Comparison of ENCODE assay signal across 8 mouse cellular contexts in the genomic region with DNA sequence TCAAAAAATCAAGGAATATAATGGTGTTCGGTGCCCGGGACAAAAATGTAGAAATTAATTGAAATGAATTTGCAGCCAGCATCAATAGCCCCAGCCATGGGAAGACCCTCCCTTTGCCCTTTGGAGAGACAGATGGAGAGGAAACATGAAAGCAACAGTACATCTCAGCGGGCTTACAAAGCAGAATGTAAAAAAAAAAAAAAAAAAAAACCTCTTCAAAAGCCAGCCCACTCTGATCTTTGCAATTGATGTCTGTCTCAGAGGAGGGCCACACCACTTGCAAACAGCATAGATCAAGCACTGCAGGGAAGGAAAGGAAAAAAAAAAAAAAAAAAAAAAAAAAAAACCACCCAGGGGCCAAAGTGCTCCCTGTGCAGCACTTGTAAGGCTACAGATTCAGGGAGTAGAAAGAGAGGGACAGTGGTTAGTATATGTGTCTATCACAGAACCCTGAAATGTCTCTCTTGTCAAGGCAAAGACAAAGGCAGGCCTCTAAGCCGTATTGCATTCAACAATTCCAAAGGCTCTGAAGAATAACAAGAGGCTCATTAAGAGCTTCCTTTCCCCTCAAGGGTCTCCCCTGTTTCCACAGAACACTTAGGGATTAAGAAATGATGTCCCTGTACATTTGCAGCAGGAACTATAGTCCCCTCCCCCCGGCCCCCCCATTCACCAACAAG. TPM values are rescaled to one million over a fixed set of nuclear protein-coding genes. Genes with fewer than 3 reads are reported as not detected.
A peak's percentile ranks its signal among the peaks of the same experiment; 100 is the strongest.
DNase-seq lines count a peak whose midpoint lies in the region; ATAC-seq lines count a peak whose summit lies in the region.
"Had no signal": no experiment of that assay in that cellular context is flagged by ENCODE, and none has a peak within 500 bp of the region (broad histone marks: within the 10 kb centered on the region; RNA-seq: fewer than 3 reads in every experiment).

No protein-coding gene starts in this region.

- no peaks in the 10 kb centered on the region for H3K27me3 ChIP-seq in lung, embryonic 16.5 days (ENCODE audit: control insufficient read depth, insufficient read depth, low read depth, low read length)
- no peaks in the 10 kb centered on the region for H3K27me3 ChIP-seq in liver, embryonic 12.5 days (replicated peaks)

- H3K9me3 ChIP-seq in lung, embryonic 16.5 days (ENCODE audit: control insufficient read depth, low read length), result no peaks in the 10 kb centered on the region
- no peaks in the 10 kb centered on the region for H3K9me3 ChIP-seq in liver, embryonic 12.5 days (replicated peaks)

- no peak overlapping the region for H3K4me3 ChIP-seq in lung, embryonic 16.5 days (ENCODE audit: low read length)
- peak overlapping the region; percentile 32 for H3K4me3 ChIP-seq in liver, embryonic 12.5 days

- H3K36me3 ChIP-seq in lung, embryonic 16.5 days (ENCODE audit: control insufficient read depth, insufficient read depth, low read length), result no peaks in the 10 kb centered on the region; the same call in 1 of the 2 replicates
- H3K36me3 ChIP-seq in liver, embryonic 12.5 days, result peaks cover 48% of the 10 kb centered on the region

- H3K4me1 ChIP-seq in lung, embryonic 16.5 days (replicated peaks; ENCODE audit: control insufficient read depth, insufficient read depth, low read length), result peaks cover 31% of the 10 kb centered on the region
- peaks cover 65% of the 10 kb centered on the region for H3K4me1 ChIP-seq in liver, embryonic 12.5 days

- WGBS in lung, embryonic 16.5 days, result 44% methylated on average over 5 of the region's 5 CpGs
- 34% methylated on average over 5 of the region's 5 CpGs for WGBS in liver, embryonic 12.5 days (ENCODE audit: insufficient replicate concordance)

- no peak for ATAC-seq in lung, embryonic 16.5 days (ENCODE audit: low read depth)
- peak; percentile 3; the same call in 1 of the 2 replicates for ATAC-seq in erythroblast, adult 5-6 weeks (replicated peaks; ENCODE audit: low FRiP score, poor library complexity, severe bottlenecking)
- peak; percentile 28; the same call in 1 of the 2 replicates for ATAC-seq in liver, embryonic 12.5 days
- no peak for ATAC-seq in megakaryocyte progenitor cell, adult 5-6 weeks (replicated peaks; ENCODE audit: poor library complexity)

- no peak for DNase-seq in lung, postnatal 14 days
- DNase-seq in yolk sac, embryonic 10.5 days (ENCODE audit: low spot score), result peak; percentile 29
- no peak for DNase-seq in right cerebral cortex, postnatal 14 days
- DNase-seq: lung, postnatal 36 days had no signal

- H3K4me2 ChIP-seq in lung, embryonic 16.5 days (ENCODE audit: low read depth, low read length), result no peak overlapping the region
- H3K4me2 ChIP-seq in liver, embryonic 12.5 days, result peak overlapping the region; percentile 66

- peak overlapping the region; percentile 91 for H3K27ac ChIP-seq in lung, embryonic 16.5 days (ENCODE audit: low read length)
- peak overlapping the region; percentile 99 for H3K27ac ChIP-seq in liver, embryonic 12.5 days

- no peak overlapping the region for H3K9ac ChIP-seq in lung, embryonic 16.5 days (ENCODE audit: low read length)
- H3K9ac ChIP-seq in liver, embryonic 12.5 days, result peak overlapping the region; percentile 70

RNA-seq across cellular contexts. Expression of gene Tom1l1, which starts 24.4 kb away (rescaled TPM):
- polyA plus RNA-seq in lung, embryonic 16.5 days (2015; fragmentation: Nextera tagmentation; extraction: Ambion mirVana), result 40.3 and 41.7 TPM in 2 replicates
- total RNA-seq in erythroblast, adult 5-6 weeks (2015; ENCODE audit: low replicate concordance), result 45.1 and 50.1 TPM in 2 replicates
- total RNA-seq in erythroblast, adult 5-6 weeks (2017; ENCODE audit: low replicate concordance), result 99.1 and 124 TPM in 2 replicates
- 60.4 and 64.9 TPM in 2 replicates for polyA plus RNA-seq in liver, embryonic 12.5 days (2016; fragmentation: Nextera tagmentation; extraction: Ambion mirVana)
- total RNA-seq in megakaryocyte progenitor cell, adult 5-6 weeks (2015), result 7.9 and 10.2 TPM in 2 replicates
- total RNA-seq in megakaryocyte progenitor cell, adult 5-6 weeks (2017), result 9.8 and 15.6 TPM in 2 replicates

RNA-seq across cellular contexts. Expression of gene Cox11, which starts 25.8 kb away (rescaled TPM):
- polyA plus RNA-seq in lung, embryonic 16.5 days (2015; fragmentation: Nextera tagmentation; extraction: Ambion mirVana), result 27.2 and 29.3 TPM in 2 replicates
- total RNA-seq in erythroblast, adult 5-6 weeks (2015; ENCODE audit: low replicate concordance), result 40.3 and 52.6 TPM in 2 replicates
- 33.4 and 45.7 TPM in 2 replicates for total RNA-seq in erythroblast, adult 5-6 weeks (2017; ENCODE audit: low replicate concordance)
- polyA plus RNA-seq in liver, embryonic 12.5 days (2016; fragmentation: Nextera tagmentation; extraction: Ambion mirVana), result 38.2 and 40.5 TPM in 2 replicates
- 29.9 and 35.5 TPM in 2 replicates for total RNA-seq in megakaryocyte progenitor cell, adult 5-6 weeks (2015)
- 15.5 and 17.2 TPM in 2 replicates for total RNA-seq in megakaryocyte progenitor cell, adult 5-6 weeks (2017)

RNA-seq across cellular contexts. Expression of gene Stxbp4, which starts 25.9 kb away (rescaled TPM):
- polyA plus RNA-seq in lung, embryonic 16.5 days (2015; fragmentation: Nextera tagmentation; extraction: Ambion mirVana), result 20.5 and 22.4 TPM in 2 replicates
- total RNA-seq in erythroblast, adult 5-6 weeks (2015; ENCODE audit: low replicate concordance), result 28.6 and 34.9 TPM in 2 replicates
- total RNA-seq in erythroblast, adult 5-6 weeks (2017; ENCODE audit: low replicate concordance), result 29.7 and 41.9 TPM in 2 replicates
- 11.2 and 12.9 TPM in 2 replicates for polyA plus RNA-seq in liver, embryonic 12.5 days (2016; fragmentation: Nextera tagmentation; extraction: Ambion mirVana)
- 5.0 and 7.4 TPM in 2 replicates for total RNA-seq in megakaryocyte progenitor cell, adult 5-6 weeks (2015)
- total RNA-seq in megakaryocyte progenitor cell, adult 5-6 weeks (2017), result 2.7 and 4.4 TPM in 2 replicates

Comparison
In these comparisons a context has a peak if more than half of its experiments do, and no peak if none do; other contexts are left out.
1. ATAC-seq: peak in erythroblast, adult 5-6 weeks (single experiment) and liver, embryonic 12.5 days (single experiment); none in lung, embryonic 16.5 days (single experiment) and megakaryocyte progenitor cell, adult 5-6 weeks (single experiment).